Mouse (Mus musculus) ES-Bruce4 (cell line): Measurements from ENCODE around the gene B3glct. TPM values are rescaled to one million over a fixed set of nuclear protein-coding genes. Genes with fewer than 3 reads are reported as not detected.

ENCODE experiments used
- H3K27ac ChIP-seq: 2 replicates; pipeline ENCODE4 v1.5.1; 2012; ENCODE audit warnings: low read length, inconsistent platforms; ENCODE audit not compliant: insufficient read depth
- H3K27me3 ChIP-seq: 2 replicates; pipeline ENCODE4 v1.6.1; 2012; ENCODE audit warnings: mild to moderate bottlenecking, low read length, inconsistent platforms; ENCODE audit not compliant: control insufficient read depth, poor library complexity, insufficient read depth, severe bottlenecking
- H3K36me3 ChIP-seq: 2 replicates; pipeline ENCODE4 v1.6.1; 2012; ENCODE audit warnings: inconsistent platforms, mild to moderate bottlenecking, low read length, moderate library complexity; ENCODE audit not compliant: control insufficient read depth, poor library complexity, insufficient read depth, severe bottlenecking
- H3K4me1 ChIP-seq: one replicate; pipeline ENCODE4 v1.8.1; 2011; ENCODE audit warnings: low read length; ENCODE audit not compliant: control insufficient read depth, insufficient read depth
- H3K4me3 ChIP-seq: 2 replicates; pipeline ENCODE4 v1.5.1; 2011; ENCODE audit warnings: low read depth, mild to moderate bottlenecking, low read length
- H3K9ac ChIP-seq: 2 replicates; pipeline ENCODE4 v1.6.1; 2012; ENCODE audit warnings: low read depth, mild to moderate bottlenecking, inconsistent platforms; ENCODE audit not compliant: poor library complexity, severe bottlenecking
- H3K9me3 ChIP-seq: replicated peaks from 2 replicates; pipeline ENCODE4 v1.6.1; 2012; ENCODE audit warnings: mild to moderate bottlenecking, low read length, inconsistent platforms; ENCODE audit not compliant: control insufficient read depth, poor library complexity, insufficient read depth, severe bottlenecking
- CTCF ChIP-seq: IDR thresholded peaks from one replicate; pipeline ENCODE4 v1.8.1; 2011; ENCODE audit warnings: low read depth, low read length
- EP300 ChIP-seq: IDR thresholded peaks from 2 replicates; pipeline ENCODE4 v1.6.1; 2011; ENCODE audit warnings: low read depth, low read length; ENCODE audit not compliant: insufficient read depth
- POLR2A ChIP-seq: IDR thresholded peaks from one replicate; pipeline ENCODE4 v1.8.1; 2011; ENCODE audit warnings: low read length; ENCODE audit not compliant: insufficient read depth
- polyA plus RNA-seq: library from polyadenylated mRNA; stranded (reverse); fragments of >200 nt; gene quantifications from 2 replicates; pipeline ENCODE4 v1.2.4, GENCODE M21; 2011; ENCODE audit warnings: low read depth; ENCODE audit not compliant: missing spikeins, insufficient read depth, insufficient read length

Gene B3glct
- polyA plus RNA-seq, 1 experiment, result 18.5 TPM

GRCm38 (mm10) chr5:149716329-149716690 lies 38.3 kb downstream of the B3glct start:
- H3K4me3 ChIP-seq, result no peak overlapping the region
- no peaks in the 10 kb centered on the region for H3K36me3 ChIP-seq
- no peaks in the 10 kb centered on the region for H3K27me3 ChIP-seq
- TF ChIP-seq EP300 (no peak), POLR2A (no peak), CTCF (no peak)
- no peaks in the 10 kb centered on the region for H3K9me3 ChIP-seq
- H3K4me1 ChIP-seq, result no peaks in the 10 kb centered on the region
- no peak overlapping the region for H3K9ac ChIP-seq
- H3K27ac ChIP-seq, result no peak overlapping the region

DNA sequence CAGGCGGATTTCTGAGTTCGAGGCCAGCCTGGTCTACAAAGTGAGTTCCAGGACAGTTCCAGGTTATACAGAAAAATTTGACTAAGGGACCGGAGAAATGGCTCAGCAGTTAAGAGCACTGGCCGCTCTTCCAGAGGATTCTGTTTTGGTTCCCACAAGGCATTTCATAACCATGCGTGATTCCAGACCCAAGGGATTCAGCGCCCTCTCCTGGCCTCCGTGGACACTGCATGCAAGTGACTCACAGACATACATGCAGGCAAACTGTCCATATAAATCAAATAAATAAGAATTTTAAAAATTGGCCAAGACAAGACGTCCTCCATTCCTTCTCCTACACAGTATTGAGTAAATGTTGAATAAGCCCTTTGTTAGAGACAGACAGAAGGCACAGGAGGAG lies 53.7 kb downstream of the B3glct start:
- H3K36me3 ChIP-seq, result 0 out of 2 replicates have a peak, but pooled peaks cover 2% of the 10 kb centered on the region
- no peaks in the 10 kb centered on the region for H3K27me3 ChIP-seq

DNA sequence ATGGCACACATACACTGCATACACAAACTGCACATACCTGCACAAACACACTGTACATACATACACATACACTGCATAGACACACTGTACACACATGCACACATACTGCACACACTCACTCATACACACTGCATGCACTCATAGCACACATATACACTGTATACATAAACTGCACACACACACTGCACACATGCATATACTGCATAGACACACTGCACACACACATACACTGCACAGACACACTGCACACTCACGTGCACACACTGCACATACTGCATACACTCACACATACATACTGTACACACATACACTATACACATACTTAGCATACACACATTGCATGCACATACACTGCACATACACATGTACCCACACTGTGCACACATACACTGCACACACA lies 59.2 kb downstream of the B3glct start:
- no peak overlapping the region for H3K27ac ChIP-seq
- no peak for TF ChIP-seq POLR2A
- TF ChIP-seq CTCF, result no peak
- TF ChIP-seq EP300, result no peak
- peaks cover 11% of the 10 kb centered on the region; the same call in 1 of the 2 replicates for H3K9me3 ChIP-seq
- H3K36me3 ChIP-seq, result 0 out of 2 replicates have a peak, but pooled peaks cover 2% of the 10 kb centered on the region
- H3K27me3 ChIP-seq, result no peaks in the 10 kb centered on the region
- H3K4me1 ChIP-seq, result no peaks in the 10 kb centered on the region
- no peak overlapping the region for H3K9ac ChIP-seq
- no peak overlapping the region for H3K4me3 ChIP-seq

More for the DNA sequence above, 53.7 kb downstream of the B3glct start:
- Histone ChIP-seq H3K4me3 (no peak overlapping the region), H3K4me1 (no peaks in the 10 kb centered on the region), H3K9ac (no peak overlapping the region), H3K27ac (no peak overlapping the region), H3K9me3 (peaks cover 13% of the 10 kb centered on the region)
- TF ChIP-seq POLR2A (no peak), EP300 (no peak), CTCF (peak; percentile 64)

DNA sequence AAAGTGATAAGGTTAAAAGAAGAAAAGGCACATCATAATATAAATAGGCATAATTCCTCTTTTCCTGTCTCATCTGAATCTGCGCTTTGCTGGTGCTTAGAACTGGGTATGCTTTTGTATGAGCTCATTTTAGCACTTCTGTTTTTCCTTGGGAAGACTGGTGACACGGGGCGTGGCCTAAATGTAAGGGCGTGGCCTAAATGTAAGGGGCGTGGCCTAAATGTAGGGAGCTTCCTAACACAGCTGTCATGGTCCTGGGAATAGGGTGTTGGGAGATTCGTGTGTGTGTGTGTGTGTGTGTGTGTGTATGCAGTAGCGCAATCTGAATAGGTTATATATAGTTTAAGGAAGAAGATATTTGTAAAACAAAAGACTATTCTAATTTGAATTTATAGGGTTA lies 62.1 kb downstream of the B3glct start:
- TF ChIP-seq POLR2A (no peak), CTCF (no peak), EP300 (no peak)
- H3K27me3 ChIP-seq, result no peaks in the 10 kb centered on the region
- no peak overlapping the region for H3K27ac ChIP-seq
- H3K9me3 ChIP-seq, result 0 out of 2 replicates have a peak, but pooled peaks cover 4% of the 10 kb centered on the region
- no peak overlapping the region for H3K9ac ChIP-seq
- H3K36me3 ChIP-seq, result no peaks in the 10 kb centered on the region
- H3K4me3 ChIP-seq, result no peak overlapping the region
- no peaks in the 10 kb centered on the region for H3K4me1 ChIP-seq

DNA sequence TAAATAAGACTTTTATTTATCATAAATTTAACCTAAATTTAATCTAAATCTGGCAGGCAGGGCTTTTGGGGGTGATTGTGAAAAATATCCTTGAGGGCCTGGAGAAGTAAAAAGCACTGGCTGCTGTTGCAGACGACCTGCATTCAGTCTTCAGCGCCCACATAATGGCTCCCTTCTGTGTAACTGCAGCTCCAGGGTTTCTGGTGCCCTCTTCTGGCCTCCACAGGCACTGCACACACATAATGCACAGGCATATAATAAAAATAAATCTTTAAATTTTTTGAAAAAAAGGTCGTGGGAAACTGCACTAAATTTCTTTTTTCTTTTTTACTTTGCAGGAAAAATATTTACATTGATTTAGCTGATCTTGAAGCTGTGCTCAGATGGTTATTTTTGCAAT lies 62.7 kb downstream of the B3glct start:
- Histone ChIP-seq H3K4me3 (no peak overlapping the region), H3K4me1 (no peaks in the 10 kb centered on the region), H3K27ac (no peak overlapping the region), H3K9me3 (0 out of 2 replicates have a peak, but pooled peaks cover 4% of the 10 kb centered on the region), H3K27me3 (no peaks in the 10 kb centered on the region), H3K36me3 (no peaks in the 10 kb centered on the region), H3K9ac (no peak overlapping the region)
- TF ChIP-seq CTCF (peak; percentile 46), EP300 (no peak)

GRCm38 (mm10) chr5:149742286-149742685 lies 64.3 kb downstream of the B3glct start:
- H3K9ac ChIP-seq, result no peak overlapping the region
- no peak overlapping the region for H3K4me3 ChIP-seq
- no peak overlapping the region for H3K27ac ChIP-seq
- H3K9me3 ChIP-seq, result 0 out of 2 replicates have a peak, but pooled peaks cover 4% of the 10 kb centered on the region
- TF ChIP-seq EP300, result no peak
- no peak for TF ChIP-seq CTCF
- TF ChIP-seq POLR2A, result no peak
- H3K27me3 ChIP-seq, result no peaks in the 10 kb centered on the region
- no peaks in the 10 kb centered on the region for H3K4me1 ChIP-seq
- no peaks in the 10 kb centered on the region for H3K36me3 ChIP-seq
